Mouse (Mus musculus) kidney, embryonic 14.5 days (tissue): ENCODE data around the gene Nup133. TPM values are rescaled to one million over a fixed set of nuclear protein-coding genes. Genes with fewer than 3 reads are reported as not detected.

Source experiments
- ATAC-seq: fragments of 200-750 bp; cut with Nextera tagmentation; 2 replicates; pipeline ENCODE4 v1.8.0; 2017; ENCODE audit warnings: moderate number of reproducible peaks, mild to moderate bottlenecking, moderate TSS enrichment, moderate library complexity; ENCODE audit not compliant: low FRiP score, low TSS enrichment
- H3K27ac ChIP-seq: fragments of 300-500 bp; sonication (generic); 2 replicates; pipeline ENCODE4 v1.5.1; 2014; ENCODE audit warnings: low read depth, mild to moderate bottlenecking, low read length, moderate library complexity, mixed read lengths
- H3K27me3 ChIP-seq: fragments of 300-500 bp; sonication (generic); 2 replicates; pipeline ENCODE4 v1.6.1; 2014; ENCODE audit warnings: mild to moderate bottlenecking, low read length; ENCODE audit not compliant: control insufficient read depth, insufficient read depth
- H3K36me3 ChIP-seq: fragments of 300-500 bp; sonication (generic); 2 replicates; pipeline ENCODE4 v1.6.1; 2014; ENCODE audit warnings: low read length, mixed read lengths; ENCODE audit not compliant: control insufficient read depth, insufficient read depth
- H3K4me1 ChIP-seq: fragments of 300-500 bp; sonication (generic); 2 replicates; pipeline ENCODE4 v1.6.1; 2014; ENCODE audit warnings: low read length, mixed read lengths; ENCODE audit not compliant: control insufficient read depth, insufficient read depth
- H3K4me2 ChIP-seq: fragments of 300-500 bp; sonication (generic); replicated peaks from 2 replicates; pipeline ENCODE4 v1.6.1; 2014; ENCODE audit warnings: low read depth, mild to moderate bottlenecking, low read length
- H3K4me3 ChIP-seq: fragments of 300-500 bp; sonication (generic); 2 replicates; pipeline ENCODE4 v1.5.1; 2014; ENCODE audit warnings: mild to moderate bottlenecking, low read length
- H3K9ac ChIP-seq: fragments of 300-500 bp; sonication (generic); 2 replicates; pipeline ENCODE4 v1.6.1; 2014; ENCODE audit warnings: low read depth, mild to moderate bottlenecking, low read length, moderate library complexity
- H3K9me3 ChIP-seq: fragments of 300-500 bp; sonication (generic); 2 replicates; pipeline ENCODE4 v1.6.1; 2016; ENCODE audit warnings: low read length; ENCODE audit not compliant: control insufficient read depth
- WGBS: fragments of 180-500 bp; shearing (Covaris S2); extraction: QIAGEN DNeasy Blood & Tissue Kit; methylation state at CpG from one replicate; pipeline ENCODE4 v1.1.7; 2014; 5-methylcytosine and 5-hydroxymethylcytosine counted together
- polyA plus RNA-seq: library from polyadenylated mRNA; unstranded; fragments of >200 nt; fragmentation: Nextera tagmentation; extraction: Ambion mirVana; gene quantifications from 2 replicates; pipeline ENCODE4 v1.2.1, GENCODE M21; 2014

Gene Nup133
- polyA plus RNA-seq, 1 experiment from 2014 or later = 55.0 TPM

DNA sequence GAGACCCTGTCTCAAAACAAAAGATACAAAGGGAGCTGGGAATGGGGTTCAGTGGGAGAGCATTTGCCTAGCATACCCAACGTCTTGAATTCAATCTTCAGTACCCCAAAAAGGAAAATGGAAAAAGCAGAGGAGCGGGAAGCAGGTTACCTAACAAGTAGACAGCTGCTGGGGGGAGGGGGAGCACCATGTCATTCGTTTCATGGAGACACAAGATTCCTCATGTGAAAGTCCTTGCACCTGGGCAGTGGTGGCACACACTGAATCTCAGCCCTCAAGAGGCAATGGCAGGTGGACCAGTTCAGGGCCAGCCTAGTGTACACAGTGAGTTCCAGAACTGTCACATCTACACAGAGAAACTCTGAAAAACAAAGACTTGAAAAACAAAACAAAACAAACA lies 91.7 kb downstream of the Nup133 start:
- no peaks in the 10 kb centered on the region for H3K27me3 ChIP-seq
- no peak overlapping the region for H3K4me2 ChIP-seq
- H3K9me3 ChIP-seq = no peaks in the 10 kb centered on the region
- no peak overlapping the region for H3K9ac ChIP-seq
- no peaks in the 10 kb centered on the region for H3K36me3 ChIP-seq
- H3K27ac ChIP-seq = no peak overlapping the region
- 63% methylated on average over 3 of the region's 3 CpGs for WGBS
- ATAC-seq = no peak
- no peaks in the 10 kb centered on the region for H3K4me1 ChIP-seq
- H3K4me3 ChIP-seq = no peak overlapping the region

DNA sequence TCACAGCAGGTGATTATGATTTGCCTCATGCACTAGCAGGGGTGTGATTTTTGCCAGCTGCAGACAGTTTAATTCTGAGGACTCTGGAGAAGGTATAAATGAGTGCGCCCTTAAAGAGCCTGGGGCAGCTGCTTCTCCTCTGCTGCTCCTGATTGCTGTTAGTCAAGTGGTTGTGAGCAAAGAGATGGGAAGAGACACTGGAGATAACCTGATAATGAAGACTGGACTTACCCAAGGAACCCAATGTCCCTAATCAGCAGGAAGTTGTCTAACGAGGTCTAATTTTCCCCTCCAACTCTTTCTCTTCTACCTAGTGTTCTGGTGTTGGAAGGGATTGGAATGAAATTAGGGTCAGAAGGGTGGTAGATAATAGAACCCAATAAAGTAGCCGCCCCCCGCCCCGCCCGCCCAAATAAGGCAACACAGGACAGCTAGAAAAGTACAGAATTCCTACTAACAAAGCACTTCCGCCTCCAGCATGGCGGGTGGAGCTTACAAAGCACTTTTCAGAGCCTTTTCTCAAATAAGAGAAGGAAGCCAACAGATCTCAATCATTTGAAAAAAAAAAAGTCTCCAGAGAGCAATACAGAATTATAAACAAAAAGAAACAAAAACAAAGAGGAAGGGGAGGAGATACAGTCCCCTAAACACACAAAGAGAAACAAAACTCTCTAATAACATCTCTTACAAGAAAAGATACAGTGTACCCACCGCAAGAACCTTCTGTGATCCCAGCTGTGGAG lies 94.2 kb downstream of the Nup133 start:
- no peak overlapping the region for H3K4me2 ChIP-seq
- no peaks in the 10 kb centered on the region for H3K36me3 ChIP-seq
- H3K27me3 ChIP-seq = no peaks in the 10 kb centered on the region
- no peak overlapping the region for H3K9ac ChIP-seq
- H3K4me3 ChIP-seq = no peak overlapping the region
- H3K9me3 ChIP-seq = no peaks in the 10 kb centered on the region
- no peak for ATAC-seq
- H3K27ac ChIP-seq = no peak overlapping the region
- no peaks in the 10 kb centered on the region for H3K4me1 ChIP-seq
- WGBS = 93% methylated on average over 9 of the region's 9 CpGs

DNA sequence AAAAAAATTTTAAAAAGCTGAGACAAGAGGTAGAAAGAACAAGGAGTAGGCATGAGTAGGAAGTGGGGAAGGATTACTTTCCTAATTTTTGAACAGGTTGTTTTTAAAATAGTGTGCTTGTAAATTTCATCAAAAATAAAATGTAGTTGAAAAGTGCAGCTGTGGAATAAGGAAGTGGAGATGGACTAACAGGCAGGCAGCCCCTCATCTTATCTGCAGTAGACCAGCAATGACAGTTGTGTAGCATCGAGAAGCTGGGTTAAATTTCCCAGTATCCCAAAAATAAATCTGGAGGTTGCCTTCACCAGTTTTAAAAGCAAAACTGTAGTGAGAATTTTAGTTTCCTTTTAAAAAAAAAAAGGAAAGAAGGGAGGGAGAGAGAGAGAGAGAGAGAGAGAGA lies 94.8 kb downstream of the Nup133 start:
- H3K9ac ChIP-seq = no peak overlapping the region
- 86% methylated on average over 1 of the region's 1 CpGs for WGBS
- no peaks in the 10 kb centered on the region for H3K4me1 ChIP-seq
- no peaks in the 10 kb centered on the region for H3K9me3 ChIP-seq
- ATAC-seq = no peak
- H3K27me3 ChIP-seq = no peaks in the 10 kb centered on the region
- H3K27ac ChIP-seq = no peak overlapping the region
- H3K36me3 ChIP-seq = no peaks in the 10 kb centered on the region
- no peak overlapping the region for H3K4me2 ChIP-seq
- H3K4me3 ChIP-seq = no peak overlapping the region

DNA sequence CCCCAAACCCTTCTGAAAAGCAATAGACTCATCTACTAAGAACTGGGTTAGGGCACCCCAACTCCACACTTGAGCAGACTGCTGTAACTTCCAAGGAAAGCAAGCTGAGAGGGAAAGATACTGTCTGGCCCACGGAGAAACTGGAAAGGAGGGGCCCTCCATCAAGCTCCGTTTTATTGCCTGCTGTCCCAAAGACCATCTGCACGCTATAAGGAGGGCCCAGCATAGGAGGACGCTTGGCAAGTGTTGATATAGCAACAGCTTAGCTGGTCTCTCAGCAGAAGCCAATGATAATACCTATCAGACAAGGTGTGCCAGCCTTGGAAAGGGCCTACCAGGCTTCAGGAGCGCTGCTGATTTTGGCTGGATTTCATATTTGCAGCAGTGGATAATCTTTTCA lies 97.5 kb downstream of the Nup133 start:
- Histone ChIP-seq H3K27ac (no peak overlapping the region), H3K9me3 (no peaks in the 10 kb centered on the region), H3K4me3 (no peak overlapping the region), H3K4me1 (no peaks in the 10 kb centered on the region), H3K9ac (no peak overlapping the region), H3K27me3 (no peaks in the 10 kb centered on the region), H3K4me2 (no peak overlapping the region), H3K36me3 (no peaks in the 10 kb centered on the region)
- WGBS = 27% methylated on average over 5 of the region's 5 CpGs
- no peak for ATAC-seq

DNA sequence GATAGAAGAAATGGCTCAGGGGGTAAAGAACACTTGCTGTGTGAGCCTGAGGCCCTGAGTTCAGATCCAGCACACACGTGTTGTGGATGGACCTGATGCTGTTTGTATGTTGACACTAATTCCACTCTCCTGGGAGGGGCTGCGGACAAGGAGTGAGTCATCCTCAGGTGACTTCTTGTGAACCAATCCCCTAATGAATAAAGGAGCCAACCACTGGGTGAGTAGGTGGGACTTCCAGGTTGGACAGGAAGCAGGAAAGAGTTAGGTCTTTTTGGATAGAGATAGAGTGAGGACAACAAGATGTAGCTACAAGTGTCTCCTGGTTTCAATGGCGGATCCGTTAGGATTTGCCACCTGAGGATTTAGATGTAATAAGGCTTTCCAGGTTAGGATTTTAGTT lies 99.7 kb downstream of the Nup133 start:
- Histone ChIP-seq H3K4me2 (no peak overlapping the region), H3K36me3 (no peaks in the 10 kb centered on the region), H3K27me3 (no peaks in the 10 kb centered on the region), H3K9me3 (no peaks in the 10 kb centered on the region), H3K9ac (no peak overlapping the region), H3K4me1 (no peaks in the 10 kb centered on the region), H3K4me3 (no peak overlapping the region), H3K27ac (no peak overlapping the region)
- no peak for ATAC-seq
- 85% methylated on average over 4 of the region's 4 CpGs for WGBS

DNA sequence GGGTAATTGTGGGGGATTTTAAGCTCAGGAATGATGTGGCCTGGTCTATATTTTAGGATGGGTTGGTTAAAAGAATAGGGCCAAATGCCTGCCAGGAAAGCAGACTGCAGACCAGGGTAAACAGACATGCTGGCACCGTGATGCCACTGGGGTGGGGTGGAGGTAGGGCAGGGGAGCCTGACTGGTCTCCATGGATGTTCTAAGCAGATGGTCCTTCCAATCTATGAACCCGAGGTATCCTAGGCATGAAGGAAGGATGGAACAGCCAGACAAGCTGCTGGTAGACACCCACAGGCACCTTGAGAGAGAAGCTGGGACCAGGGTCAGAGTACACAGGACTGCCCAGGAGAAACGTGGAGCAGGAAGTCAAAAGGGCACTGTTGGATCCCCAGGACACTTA lies 101.5 kb downstream of the Nup133 start:
- Histone ChIP-seq H3K36me3 (no peaks in the 10 kb centered on the region), H3K4me2 (no peak overlapping the region), H3K27me3 (no peaks in the 10 kb centered on the region), H3K9ac (no peak overlapping the region), H3K4me3 (no peak overlapping the region), H3K9me3 (no peaks in the 10 kb centered on the region), H3K27ac (no peak overlapping the region), H3K4me1 (no peaks in the 10 kb centered on the region)
- no peak for ATAC-seq
- 70% methylated on average over 3 of the region's 3 CpGs for WGBS

Other genes with a start within 250 kb of the Nup133 start
- gene Rab4a, start 143.3 kb downstream of the Nup133 start, polyA plus RNA-seq = 33.3 and 45.3 TPM in 2 replicates
- 2.7 and 4.0 TPM in 2 replicates for gene Ccsap, start 89.1 kb downstream of the Nup133 start, polyA plus RNA-seq
- 1.3 and 2.9 TPM in 2 replicates for gene Acta1, start 54.5 kb downstream of the Nup133 start, polyA plus RNA-seq
- gene Abcb10, start 33.9 kb upstream of the Nup133 start, polyA plus RNA-seq = 9.1 and 17.1 TPM in 2 replicates
- 29.6 and 53.3 TPM in 2 replicates for gene Taf5l, start 72.1 kb upstream of the Nup133 start, polyA plus RNA-seq
- 4.8 and 10.2 TPM in 2 replicates for gene Urb2, start 72.2 kb upstream of the Nup133 start, polyA plus RNA-seq